Mouse (Mus musculus) ES-Bruce4 (cell line): ENCODE results near the gene Cdhr3.

Source experiments
- CTCF ChIP-seq: IDR thresholded peaks from one replicate; pipeline ENCODE4 v1.8.1; 2011; ENCODE audit warnings: low read depth, low read length
- POLR2A ChIP-seq: IDR thresholded peaks from one replicate; pipeline ENCODE4 v1.8.1; 2011; ENCODE audit warnings: low read length; ENCODE audit not compliant: insufficient read depth

DNA sequence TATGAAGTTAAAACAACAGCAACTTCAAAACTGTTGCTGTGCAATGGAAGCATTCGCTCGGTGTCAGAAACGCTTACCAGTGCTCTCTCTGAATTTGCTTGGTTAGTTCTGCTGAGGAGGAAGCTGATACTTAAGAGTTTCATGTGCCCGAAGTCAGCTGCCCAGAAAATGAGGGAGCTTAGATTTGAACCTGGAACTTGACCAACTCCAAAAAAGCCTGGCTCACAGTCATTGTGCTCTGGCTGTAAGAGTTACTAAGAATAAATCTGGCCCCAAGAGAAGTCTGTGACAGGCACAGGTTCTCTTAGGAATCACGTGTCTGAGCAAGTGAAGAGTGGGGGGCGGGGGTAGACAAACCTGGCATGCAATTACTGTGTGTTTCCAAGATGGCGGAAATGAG lies 51.2 kb downstream of the Cdhr3 start:
- TF ChIP-seq CTCF = no peak
- no peak for TF ChIP-seq POLR2A
